Mouse (Mus musculus) layer of hippocampus, postnatal 14 days (tissue): ENCODE results near the gene Mvb12a. TPM values are rescaled to one million over a fixed set of nuclear protein-coding genes. Genes with fewer than 3 reads are reported as not detected.

ENCODE experiments used
- DNase-seq, 2 experiments: peaks; one replicate each; pipeline ENCODE4 v3.0.0; 2021 to 2022; ENCODE audit warnings: low spot score in 2 of 2, mixed read lengths in 1 of 2
- long read RNA-seq, 2 experiments: library from polyadenylated mRNA; stranded (forward); transcript quantifications; one replicate each; pipeline ENCODE4 v2.0.0; 2021
- total RNA-seq, 2 experiments: library from RNA; stranded (reverse); gene quantifications; 2 replicates each; pipeline ENCODE4 v1.2.3; 2021

Gene Mvb12a
- 10 to 100 TPM; 33.8 to 36.2 TPM for total RNA-seq
- long read RNA-seq, experiment 1, transcript Mvb12a-201 (9 exons, 1,062 nt): major isoform, 15 of 21 reads
- long read RNA-seq, experiment 1, partial matches to known transcripts: 1 of 21 reads
- long read RNA-seq, experiment 1, other reads (novel, unspliced or antisense): 5 of 21 reads
- long read RNA-seq, experiment 2, transcript Mvb12a-201 (9 exons, 1,062 nt): major isoform, 21 of 41 reads
- long read RNA-seq, experiment 2, partial matches to known transcripts: 4 of 41 reads
- long read RNA-seq, experiment 2, other reads (novel, unspliced or antisense): 15 of 41 reads

DNA sequence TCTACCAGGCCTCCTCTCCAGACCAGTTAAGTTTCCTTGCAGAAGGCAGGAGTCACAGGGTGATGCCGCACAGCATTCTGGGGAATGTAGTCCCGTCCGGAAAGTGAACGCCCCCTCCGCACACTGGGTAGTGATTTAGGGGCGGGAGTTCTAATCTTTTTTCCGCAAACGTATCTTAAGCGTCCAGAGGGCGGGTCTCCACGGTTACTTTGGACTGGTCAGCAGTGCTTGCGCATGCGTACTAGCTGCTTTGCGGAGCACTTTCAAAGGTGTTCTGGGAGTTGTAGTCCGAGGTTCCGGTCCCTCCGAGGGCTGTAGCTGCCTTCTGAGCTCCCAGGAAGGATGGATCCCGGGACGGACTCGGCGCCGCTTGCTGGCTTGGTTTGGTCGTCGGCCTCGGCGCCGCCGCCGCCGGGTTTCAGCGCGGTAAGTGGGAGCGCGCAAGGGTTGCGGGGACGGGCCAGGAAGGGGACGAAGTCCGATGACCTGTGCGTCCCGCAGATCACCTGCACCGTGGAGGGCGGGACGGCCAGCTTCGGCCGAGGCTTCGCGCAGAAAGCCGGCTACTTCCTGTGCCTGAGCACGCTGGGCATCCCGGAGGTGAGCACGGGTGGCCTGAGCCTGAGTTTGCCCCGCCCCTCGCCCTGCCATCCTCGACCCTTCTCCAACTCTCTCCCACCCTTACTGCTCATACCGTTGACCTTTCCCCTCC, at the start of gene Mvb12a:
Mvb12a (plus strand) TSS at position 291 of the 712 bp plus-strand sequence.
- DNase-seq: peak; percentile 92 to 98

DNA sequence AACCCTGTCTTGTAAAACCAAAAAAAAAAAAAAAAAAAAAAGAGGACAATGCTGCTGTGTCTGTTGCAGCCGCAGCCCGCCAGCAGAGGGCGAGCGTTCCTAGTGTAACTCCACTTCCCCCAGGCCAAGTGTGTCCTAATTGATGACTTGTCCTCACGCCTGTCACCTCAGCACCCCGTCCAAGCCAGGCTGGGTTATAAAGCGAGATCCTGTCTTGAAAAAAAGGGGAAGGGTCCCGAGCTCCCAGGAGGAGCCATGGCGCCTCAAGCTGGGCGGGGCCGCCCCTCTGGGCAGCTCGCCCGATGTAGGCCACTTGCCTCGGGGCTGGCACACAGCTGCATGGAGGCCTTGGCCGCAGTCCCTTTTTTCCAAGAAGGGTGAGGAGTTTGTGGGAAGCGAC, 47.7 kb upstream of the Mvb12a start:
- peak; percentile 78 to 85 for DNase-seq

DNA sequence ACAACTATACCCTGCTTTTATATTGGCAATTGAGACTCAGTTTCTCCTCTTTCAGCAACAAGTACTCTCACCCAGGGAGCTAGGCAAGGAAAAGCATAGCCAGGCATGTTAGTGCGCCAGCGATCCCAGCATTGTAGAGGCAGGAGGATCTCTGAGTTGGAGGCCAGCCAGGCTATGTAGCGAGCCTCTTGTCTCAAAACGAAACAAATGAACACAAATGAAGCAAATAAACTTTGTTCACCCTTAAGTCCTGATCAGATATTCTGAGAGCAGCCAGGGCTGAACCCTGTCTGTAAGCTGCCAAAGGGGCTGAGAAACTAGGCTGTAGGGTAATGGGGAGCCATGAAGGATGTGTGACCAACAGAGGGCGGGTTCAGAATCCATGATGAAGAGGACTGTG, 46.9 kb upstream of the Mvb12a start:
- DNase-seq: no peak

DNA sequence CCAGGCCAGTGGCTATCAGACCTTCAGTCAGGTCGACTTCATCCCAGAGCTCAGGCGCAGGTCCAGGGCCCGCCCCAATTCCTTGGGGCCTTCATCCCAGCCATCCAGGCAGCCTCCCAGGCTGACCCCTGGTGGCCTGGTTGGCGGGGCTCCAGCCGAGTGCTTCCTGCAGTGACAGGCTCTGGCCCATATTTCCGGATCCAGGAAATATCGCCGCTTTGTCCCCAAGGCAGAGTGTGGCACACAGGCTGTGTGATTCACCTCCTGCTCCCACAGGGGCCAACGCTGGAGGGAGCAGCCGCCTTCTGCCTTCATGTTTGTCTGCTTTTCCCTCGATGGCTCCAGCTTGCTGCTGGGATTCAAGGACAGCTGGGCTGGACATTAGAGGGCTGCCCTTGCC, 46.2 kb upstream of the Mvb12a start:
- no peak for DNase-seq

DNA sequence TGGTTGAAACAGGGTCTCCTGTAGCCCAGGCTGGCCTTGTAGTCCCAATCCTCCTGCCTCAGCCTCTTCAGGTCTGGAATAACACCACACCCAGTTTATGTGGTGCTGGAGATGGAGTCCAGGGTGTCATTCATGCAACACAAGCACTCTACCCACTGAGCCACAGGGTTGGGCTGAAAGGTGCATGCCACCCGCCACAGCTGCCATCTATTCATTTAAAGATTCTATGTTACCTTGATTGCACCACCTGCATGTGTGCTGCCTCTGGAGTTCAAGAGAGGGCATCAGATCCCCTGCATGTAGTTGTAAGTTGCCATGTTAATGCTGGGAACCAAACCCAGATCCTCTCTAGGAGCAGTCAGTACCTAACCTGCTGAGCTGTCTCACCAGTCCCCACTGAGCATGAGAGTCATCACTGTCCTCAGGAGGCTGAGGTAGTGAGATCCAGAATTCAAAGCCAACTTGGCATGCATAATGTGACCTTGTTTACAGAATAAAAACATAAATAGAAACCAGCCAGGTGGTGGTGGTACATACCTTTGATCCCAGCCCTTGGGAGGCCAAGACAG, 45.6 kb upstream of the Mvb12a start:
- no peak for DNase-seq

DNA sequence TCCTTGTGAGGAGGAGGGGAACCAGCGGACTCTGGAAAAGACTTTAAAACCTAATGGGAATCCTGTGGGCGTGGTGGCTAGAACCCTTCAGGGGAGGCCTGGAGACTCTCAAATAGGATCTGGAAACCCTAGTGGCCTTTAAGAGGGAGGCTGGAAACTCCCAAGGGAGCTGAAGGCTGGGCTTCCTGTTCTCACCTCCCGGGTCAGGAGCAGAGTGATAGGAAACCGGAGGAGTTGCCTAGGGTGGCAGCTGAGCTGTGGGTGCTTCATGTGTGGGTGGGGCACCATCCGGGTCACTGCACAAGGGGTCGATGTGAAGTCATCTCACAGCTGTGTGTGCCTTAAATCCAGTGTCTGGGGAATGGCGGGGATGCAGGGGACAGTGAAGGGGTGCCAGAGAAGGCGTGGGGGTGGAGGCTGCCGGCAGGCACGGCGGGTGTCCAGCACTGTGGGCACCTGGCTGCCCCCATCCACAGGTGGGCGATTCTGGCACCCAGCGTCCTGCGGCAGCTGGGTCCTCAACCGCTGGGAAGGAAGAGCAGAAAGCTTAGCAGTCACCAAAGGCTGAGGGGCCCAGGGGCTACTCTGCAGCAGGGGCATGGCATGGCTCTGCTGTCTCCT, 44.7 kb upstream of the Mvb12a start:
- no peak for DNase-seq

DNA sequence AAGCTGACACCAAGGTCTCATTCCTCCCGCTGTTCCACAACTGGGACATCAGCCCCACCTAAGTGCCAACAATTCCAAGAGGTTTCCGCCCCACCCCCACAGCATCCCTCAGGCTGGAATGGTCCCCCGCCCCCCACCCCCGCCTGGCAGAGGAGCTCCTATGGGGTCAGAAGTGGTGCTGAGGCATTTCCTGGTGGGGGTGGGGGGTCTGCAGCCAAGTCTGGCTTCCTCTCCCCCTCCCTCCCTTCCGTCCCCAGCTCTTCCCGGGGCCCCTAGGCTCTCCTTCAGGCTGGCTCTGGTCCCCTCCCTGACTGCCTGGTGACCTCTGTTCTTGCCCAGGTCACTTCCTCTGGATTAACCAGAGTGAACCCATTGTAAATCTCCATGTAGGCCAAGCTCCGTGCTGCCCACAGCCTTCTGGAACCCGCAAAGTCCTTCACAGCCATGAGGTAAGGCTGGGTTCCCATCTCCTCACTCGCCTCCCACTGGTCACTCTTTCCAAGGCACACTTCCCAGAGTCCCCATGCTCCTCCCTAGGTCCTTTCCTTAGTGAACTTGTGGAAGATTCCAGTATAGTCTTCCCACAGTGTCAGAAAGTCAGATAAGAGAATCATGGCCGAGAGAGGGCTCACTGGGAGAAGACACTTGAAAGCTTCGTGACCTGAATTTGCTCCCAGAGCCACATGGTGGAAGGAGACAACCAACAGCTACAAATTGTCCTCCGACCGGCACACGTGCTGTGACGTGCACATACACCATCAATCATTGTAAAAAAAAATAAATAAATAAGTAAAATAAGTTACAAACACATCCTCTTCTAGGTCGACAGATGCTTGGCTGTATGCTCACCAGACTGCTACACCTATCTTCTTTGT, 43.7 kb upstream of the Mvb12a start:
- DNase-seq: no peak

DNA sequence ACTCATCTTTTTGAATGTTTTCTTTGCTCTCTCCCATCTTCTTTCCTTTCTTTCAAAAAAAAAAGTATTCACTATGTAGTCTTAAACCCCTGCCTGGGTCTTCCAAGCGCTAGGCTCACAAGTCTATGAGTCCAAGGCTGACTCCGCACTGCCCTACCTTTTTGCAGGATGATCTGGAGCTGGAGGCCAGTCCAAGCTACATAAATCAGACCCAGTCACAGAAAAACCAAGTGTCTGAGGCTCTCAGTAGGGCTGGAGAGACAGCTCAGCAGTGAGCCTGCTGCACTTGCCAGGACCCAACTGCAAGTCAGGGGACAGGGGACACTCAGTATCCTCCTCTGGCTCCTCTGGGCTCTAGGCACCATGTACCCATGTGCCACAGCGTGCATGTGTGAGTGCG, 38.4 kb upstream of the Mvb12a start:
- no peak for DNase-seq

DNA sequence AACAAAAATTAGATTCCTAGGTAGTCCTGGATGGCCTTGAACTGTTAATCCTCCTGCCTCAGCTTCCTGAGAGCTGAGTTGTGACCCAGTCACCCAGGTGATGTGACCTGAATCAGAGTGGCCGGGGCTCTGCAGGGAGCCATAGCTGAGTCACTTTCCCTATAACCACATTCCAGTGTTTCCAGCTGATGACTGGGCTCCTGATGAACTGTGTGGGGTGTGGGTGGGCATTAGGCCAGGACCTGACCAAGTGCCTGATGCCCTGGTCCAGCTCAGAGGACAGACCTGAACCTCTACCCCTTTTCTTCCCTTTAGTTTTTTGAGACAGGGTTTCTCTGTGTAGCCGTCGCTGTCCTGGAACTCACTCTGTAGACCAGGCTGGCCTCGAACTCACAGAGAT, 37.4 kb upstream of the Mvb12a start:
- DNase-seq: no peak

DNA sequence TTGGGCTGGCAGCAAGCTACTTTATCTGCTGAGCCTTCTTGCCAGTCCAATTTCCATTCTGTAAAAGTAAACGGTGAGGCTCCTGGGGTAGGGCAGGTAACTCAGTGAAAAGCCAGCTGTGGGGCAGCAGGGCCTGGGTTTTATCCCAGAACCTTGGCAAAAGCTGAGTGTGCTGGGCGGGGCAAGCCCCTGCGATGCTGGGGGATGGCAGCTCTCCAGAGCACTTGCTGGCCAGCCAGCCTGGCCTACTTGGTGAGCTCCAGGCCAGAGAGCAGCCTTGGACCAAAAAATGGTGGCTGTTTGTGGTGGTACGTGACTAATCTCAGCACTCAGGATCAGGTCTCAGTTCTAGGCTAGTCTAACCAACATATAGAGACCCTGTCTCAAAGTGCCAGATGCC, 36.7 kb upstream of the Mvb12a start:
- no peak for DNase-seq

DNA sequence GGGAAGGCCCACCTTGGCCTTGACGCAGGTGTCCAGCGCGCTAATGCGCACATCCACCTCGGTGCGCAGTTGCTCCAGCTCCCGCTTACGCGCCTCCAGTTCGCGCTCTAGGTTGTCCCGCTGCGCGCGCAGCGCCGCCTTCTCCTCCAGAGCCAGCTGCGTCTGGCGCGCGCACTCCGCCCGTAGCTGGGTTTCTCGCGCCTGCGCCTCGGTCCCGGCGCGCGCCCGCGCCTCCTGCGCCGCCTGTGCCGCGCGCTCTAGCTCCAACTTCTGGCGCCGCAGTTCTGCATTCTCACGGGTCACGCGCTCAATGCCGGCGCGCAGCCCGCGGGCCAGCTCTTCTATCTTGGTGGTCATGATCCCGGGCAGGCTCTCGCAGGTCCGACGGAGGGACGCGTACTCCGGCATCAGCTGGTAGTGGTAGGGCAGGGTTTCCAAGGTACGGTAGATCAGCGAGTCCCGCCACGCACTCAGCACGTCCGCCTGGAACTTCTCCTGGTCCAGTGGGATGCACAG, 35.1 kb upstream of the Mvb12a start:
- DNase-seq: peak; percentile 69 to 75

DNA sequence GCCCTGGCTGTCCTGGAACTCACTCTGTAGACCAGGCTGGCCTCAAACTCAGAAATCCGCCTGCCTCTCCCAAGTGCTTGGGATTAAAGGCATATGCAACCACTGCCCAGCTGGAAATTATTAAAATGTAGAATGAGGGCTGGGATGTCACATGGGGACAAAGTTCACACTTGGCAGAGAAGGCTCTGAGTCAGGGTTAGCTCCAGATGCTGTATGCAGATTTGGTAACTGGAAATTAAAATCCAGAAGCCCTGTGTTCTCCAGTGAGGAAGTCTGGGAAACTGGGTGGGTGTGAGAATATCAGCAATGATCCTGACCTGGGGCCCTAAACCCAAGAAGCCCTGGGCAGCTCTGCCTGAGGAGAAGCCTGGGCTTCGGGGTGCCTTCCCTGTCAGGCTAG, 33.4 kb upstream of the Mvb12a start:
- DNase-seq: no peak

DNA sequence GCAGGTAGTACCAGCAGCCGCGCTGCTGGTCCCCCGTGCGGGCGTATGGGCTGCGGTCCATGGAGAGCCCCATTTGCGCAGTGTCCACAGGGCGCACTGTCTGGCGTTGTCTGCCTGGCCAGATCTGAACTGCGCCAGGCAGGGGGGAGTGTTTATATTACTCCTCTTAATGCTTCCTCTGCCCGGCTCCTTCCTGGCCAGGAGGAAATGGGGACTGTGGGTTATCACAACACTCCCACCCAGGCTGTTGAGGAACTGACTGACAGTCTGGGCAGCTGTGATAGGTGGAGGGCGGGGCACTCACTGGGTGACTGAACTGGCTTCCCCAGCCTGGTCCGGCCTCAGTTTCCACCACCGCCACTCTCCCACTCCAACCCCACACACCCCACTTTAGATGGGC, 31.1 kb upstream of the Mvb12a start, which contains the start of gene Plvap:
Plvap (minus strand) TSS at position 109 of the 400 bp plus-strand sequence.
- no peak for DNase-seq

DNA sequence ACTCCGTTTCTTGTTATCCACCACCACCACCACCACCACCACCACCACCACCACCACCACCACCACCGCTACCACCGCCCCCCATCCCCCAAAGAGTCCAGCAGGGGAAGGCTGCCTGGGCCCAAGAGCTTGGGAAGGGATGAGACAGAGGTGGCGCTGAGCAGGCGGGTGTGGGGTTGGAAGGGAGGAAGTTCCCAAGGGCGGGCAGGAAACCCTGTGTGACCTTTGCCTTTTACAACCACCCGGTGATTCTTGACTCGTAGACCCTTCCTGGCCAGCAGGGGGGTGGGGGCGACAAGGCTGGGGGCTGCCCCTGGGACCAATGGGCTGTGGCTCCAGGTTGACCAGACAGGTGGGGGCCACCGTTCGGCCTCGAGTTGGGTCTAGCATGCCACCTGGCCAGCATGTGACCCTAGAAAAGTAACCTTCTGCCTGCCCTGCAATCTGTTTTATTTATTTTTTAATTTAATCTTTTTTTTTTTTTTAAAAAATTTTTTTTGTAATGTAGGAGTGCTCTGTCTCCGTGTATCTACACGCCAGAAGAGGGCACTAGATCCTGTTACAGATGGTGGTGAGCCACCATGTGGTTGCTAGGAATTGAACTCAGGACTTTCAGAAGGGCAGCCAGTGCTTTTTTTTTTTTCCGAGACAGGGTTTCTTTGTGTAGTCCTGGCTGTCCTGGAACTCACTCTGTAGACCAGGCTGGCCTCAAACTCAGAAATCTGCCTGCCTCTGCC, 29.5 kb upstream of the Mvb12a start:
- DNase-seq: no peak

DNA sequence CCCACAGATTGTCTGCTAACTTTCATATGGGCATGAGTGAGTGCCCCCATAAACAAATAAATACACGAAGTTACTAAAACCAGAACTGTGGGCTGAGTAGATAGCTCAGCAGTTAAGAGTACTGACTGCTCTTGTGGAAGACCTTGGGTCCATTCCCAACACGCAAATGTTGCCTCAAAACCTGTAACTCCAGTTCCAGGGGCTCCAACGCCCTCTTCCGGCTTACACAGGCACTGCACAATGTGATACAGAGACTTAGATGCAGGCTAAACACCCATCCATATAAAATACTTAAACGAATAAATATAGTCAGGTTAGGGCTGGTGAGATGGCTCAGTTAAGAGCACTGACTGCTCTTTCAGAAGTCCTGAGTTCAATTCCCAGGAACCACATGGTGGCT, 27.7 kb upstream of the Mvb12a start:
- no peak for DNase-seq

DNA sequence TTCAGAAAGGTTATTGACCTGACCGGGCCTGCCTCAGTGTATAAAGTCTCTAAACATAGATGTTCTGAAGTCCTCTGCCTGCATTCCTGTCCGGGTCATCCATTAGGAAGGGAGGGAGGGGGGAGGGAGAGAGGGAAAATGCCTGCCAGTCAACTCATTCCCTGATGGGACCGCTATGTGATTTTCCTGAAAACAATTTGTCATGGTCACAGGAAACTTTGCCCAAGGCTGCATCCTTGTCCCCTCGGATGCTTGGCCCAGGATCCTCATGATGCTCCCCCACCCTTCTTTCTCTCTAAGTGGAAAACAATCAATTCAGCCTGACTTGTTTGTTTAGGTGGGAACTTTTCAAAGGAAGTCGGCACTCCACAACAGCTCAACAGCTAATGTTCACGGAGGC, 25.9 kb upstream of the Mvb12a start:
- DNase-seq: no peak

DNA sequence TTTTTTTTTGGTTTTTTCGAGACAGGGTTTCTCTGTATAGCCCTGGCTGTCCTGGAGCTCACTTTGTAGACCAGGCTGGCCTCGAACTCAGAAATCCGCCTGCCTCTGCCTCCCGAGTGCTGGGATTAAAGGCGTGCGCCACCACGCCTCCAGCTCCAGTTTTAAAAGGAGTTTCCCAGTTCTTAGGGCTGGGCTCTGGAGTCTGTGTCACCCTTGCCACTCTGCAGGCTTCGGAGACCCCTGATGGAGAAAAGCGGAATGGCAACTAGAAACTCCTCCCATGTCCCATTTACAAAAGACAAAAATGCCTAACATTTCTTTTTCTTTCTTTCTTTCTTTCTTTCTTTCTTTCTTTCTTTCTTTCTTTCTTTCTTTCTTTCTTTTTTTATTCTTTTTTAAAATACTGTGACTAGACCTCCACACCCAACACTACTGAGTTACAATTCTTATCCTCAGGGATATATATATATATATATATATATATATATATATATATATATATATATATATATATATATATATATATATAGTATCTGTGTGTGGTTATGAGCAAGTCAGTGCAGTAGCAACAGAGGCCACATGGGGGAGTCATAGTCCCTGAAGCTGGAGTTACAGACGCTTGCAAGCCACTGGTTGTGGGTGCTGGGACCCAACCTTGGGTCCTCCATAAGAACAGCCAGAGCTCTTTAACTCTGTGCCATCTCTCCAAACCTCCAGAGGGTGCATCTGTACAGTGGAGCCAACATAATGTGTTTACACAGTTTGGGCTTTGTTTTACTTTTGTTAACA, 23.5 kb upstream of the Mvb12a start:
- peak in 1 of 2 experiments; percentile 41 for DNase-seq

DNA sequence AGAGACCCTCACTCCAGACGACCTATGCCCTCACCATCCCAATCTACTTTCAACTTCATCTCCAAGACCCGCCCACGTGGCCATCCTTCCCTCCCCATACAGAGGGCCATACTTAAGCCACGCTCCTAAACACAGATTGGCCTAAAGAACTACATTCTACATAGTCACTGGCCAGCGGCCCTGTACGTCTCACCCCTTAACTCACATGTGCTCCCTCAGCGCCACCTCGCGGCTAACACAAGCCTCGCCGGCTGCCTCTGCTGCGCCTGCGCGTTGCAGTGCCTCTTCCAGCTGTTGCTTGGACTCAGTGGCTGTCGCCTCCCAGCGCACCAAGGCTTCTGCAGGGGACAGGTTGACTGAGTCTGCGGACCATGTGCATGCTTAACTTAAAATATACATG, 21.1 kb upstream of the Mvb12a start:
- peak; percentile 88 to 89 for DNase-seq
